Mouse (Mus musculus) heart, embryonic 14.5 days (tissue): Measurements from ENCODE around the gene Kcnk16. TPM values are rescaled to one million over a fixed set of nuclear protein-coding genes. Genes with fewer than 3 reads are reported as not detected.

Experiments used
- ATAC-seq: fragments of 200-750 bp; cut with Nextera tagmentation; 2 replicates; pipeline ENCODE4 v1.8.0; 2017; ENCODE audit warnings: low read depth, moderate TSS enrichment; ENCODE audit not compliant: insufficient number of reproducible peaks, insufficient read depth, low FRiP score
- H3K27ac ChIP-seq, 2 experiments: fragments of 200-500 bp in 1 of 2; fragments of 300-500 bp in 1 of 2; sonication (generic) in 1 of 2; replicated peaks in 1 of 2; 2 replicates each; pipeline ENCODE4 v1.5.1; 2012 to 2014; ENCODE audit warnings: low read depth in 2 of 2, low read length in 2 of 2, control low read depth in 1 of 2, mild to moderate bottlenecking in 1 of 2, mixed read lengths in 1 of 2; ENCODE audit not compliant: control insufficient read depth in 1 of 2, insufficient read depth in 1 of 2
- H3K27me3 ChIP-seq: fragments of 300-500 bp; sonication (generic); 2 replicates; pipeline ENCODE4 v1.6.1; 2014; ENCODE audit warnings: mild to moderate bottlenecking, low read length, control low read depth; ENCODE audit not compliant: control insufficient read depth, insufficient read depth
- H3K36me3 ChIP-seq: fragments of 300-500 bp; sonication (generic); 2 replicates; pipeline ENCODE4 v1.6.1; 2014; ENCODE audit warnings: mild to moderate bottlenecking, control low read depth, low read length, mixed read lengths; ENCODE audit not compliant: control insufficient read depth, insufficient read depth
- H3K4me1 ChIP-seq, 2 experiments: fragments of 200-500 bp in 1 of 2; fragments of 300-500 bp in 1 of 2; sonication (generic) in 1 of 2; 2 replicates each; pipeline ENCODE4 v1.6.1; 2012 to 2014; ENCODE audit warnings: low read length in 2 of 2, control low read depth in 1 of 2, mixed read lengths in 1 of 2; ENCODE audit not compliant: control insufficient read depth in 2 of 2, insufficient read depth in 2 of 2
- H3K4me2 ChIP-seq: fragments of 300-500 bp; sonication (generic); 2 replicates; pipeline ENCODE4 v1.6.1; 2014; ENCODE audit warnings: mild to moderate bottlenecking, low read length
- H3K4me3 ChIP-seq, 2 experiments: fragments of 200-500 bp in 1 of 2; fragments of 300-500 bp in 1 of 2; sonication (generic) in 1 of 2; 2 replicates each; pipeline ENCODE4 v1.5.1; 2012 to 2014; ENCODE audit warnings: low read length in 2 of 2, mild to moderate bottlenecking in 2 of 2, control low read depth in 1 of 2, low read depth in 1 of 2, moderate library complexity in 1 of 2; ENCODE audit not compliant: control insufficient read depth in 1 of 2, insufficient read depth in 1 of 2
- H3K9ac ChIP-seq: fragments of 300-500 bp; sonication (generic); 2 replicates; pipeline ENCODE4 v1.6.1; 2014; ENCODE audit warnings: mild to moderate bottlenecking, low read length
- H3K9me3 ChIP-seq: fragments of 300-500 bp; sonication (generic); 2 replicates; pipeline ENCODE4 v1.6.1; 2016; ENCODE audit warnings: low read length, control low read depth; ENCODE audit not compliant: control insufficient read depth
- WGBS: fragments of 180-500 bp; shearing (Covaris S2); extraction: QIAGEN DNeasy Blood & Tissue Kit; methylation state at CpG from one replicate; pipeline ENCODE4 v1.1.7; 2014; 5-methylcytosine and 5-hydroxymethylcytosine counted together
- polyA plus RNA-seq: library from polyadenylated mRNA; unstranded; fragments of >200 nt; fragmentation: Nextera tagmentation; extraction: Ambion mirVana; gene quantifications from 2 replicates; pipeline ENCODE4 v1.2.1, GENCODE M21; 2014

Gene Kcnk16
- polyA plus RNA-seq, 1 experiment from 2014 or later: not detected

DNA sequence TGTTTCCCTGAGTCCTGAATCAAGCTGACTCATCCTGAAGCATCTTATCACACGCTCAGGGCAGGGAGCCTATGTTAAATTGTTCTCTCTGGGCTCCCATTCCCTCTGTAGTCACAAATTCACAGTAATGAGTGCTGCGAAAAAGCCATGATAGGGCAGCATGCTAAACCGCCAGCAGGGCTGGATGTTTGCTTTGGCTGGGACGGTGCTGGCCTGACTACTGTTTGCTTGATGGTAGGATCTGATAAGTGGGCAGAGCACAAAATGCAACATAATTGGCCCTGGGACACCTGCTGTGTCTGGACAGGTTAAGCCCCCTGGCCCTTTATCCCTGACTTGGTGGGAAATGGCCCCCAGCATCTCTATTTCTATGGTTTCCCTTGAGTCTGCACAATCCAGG, 22.4 kb upstream of the Kcnk16 start:
- no peak overlapping the region for H3K9ac ChIP-seq
- H3K4me2 ChIP-seq: no peak overlapping the region
- 54% methylated on average over 4 of the region's 4 CpGs for WGBS
- no peak for ATAC-seq
- H3K27ac ChIP-seq: no peak overlapping the region
- H3K36me3 ChIP-seq: no peaks in the 10 kb centered on the region
- H3K9me3 ChIP-seq: no peaks in the 10 kb centered on the region
- H3K4me3 ChIP-seq: no peak overlapping the region
- no peaks in the 10 kb centered on the region for H3K4me1 ChIP-seq
- no peaks in the 10 kb centered on the region for H3K27me3 ChIP-seq

DNA sequence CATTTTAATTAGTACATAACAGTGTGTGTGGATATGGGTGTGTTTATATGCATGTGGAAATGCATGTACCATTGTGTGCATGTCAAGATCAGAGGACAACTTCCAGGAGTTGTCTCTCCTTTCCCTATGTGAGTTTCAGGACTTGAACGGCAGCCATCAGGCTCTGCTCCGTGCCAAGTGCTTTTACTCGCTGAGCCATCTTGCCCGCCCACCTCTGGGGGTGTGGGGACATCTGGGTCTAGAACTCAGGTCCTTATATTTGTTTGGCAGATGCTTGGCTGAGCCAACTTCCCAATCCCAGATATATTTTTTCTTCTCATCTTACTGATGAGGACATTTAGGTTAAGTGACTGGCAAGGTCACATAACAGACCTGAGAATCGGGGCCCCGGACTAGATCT, 578 bp downstream of the Kcnk16 start:
- Histone ChIP-seq H3K27me3 (no peaks in the 10 kb centered on the region), H3K9ac (no peak overlapping the region), H3K4me1 (no peaks in the 10 kb centered on the region), H3K27ac (no peak overlapping the region), H3K36me3 (no peaks in the 10 kb centered on the region), H3K4me3 (no peak overlapping the region), H3K4me2 (no peak overlapping the region), H3K9me3 (no peaks in the 10 kb centered on the region)
- 74% methylated on average over 6 of the region's 6 CpGs for WGBS
- ATAC-seq: no peak

DNA sequence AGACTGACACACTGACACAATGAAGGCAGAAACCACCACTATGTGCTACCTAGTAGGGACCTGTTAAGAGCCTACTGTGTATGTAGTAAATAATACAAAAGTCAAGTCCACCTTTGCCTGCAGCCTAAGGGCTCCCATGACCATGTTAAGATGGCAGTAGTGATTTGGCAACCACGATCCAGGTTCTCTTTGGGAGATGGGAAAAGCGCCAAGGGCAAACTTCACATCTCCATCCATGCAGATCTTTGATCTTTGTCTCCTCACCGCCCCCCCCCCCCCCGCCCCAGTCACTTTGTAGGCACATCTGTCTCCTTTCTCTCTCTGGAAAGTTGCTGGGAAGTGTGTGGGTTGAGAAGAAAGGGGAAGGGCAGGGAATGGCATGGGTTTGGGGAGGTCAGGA, 6.7 kb downstream of the Kcnk16 start:
- Histone ChIP-seq H3K9ac (no peak overlapping the region), H3K4me3 (no peak overlapping the region), H3K4me1 (no peaks in the 10 kb centered on the region), H3K4me2 (no peak overlapping the region), H3K27me3 (peaks cover 8% of the 10 kb centered on the region), H3K27ac (no peak overlapping the region), H3K9me3 (no peaks in the 10 kb centered on the region), H3K36me3 (no peaks in the 10 kb centered on the region)
- 69% methylated on average over 2 of the region's 4 CpGs for WGBS
- no peak for ATAC-seq

DNA sequence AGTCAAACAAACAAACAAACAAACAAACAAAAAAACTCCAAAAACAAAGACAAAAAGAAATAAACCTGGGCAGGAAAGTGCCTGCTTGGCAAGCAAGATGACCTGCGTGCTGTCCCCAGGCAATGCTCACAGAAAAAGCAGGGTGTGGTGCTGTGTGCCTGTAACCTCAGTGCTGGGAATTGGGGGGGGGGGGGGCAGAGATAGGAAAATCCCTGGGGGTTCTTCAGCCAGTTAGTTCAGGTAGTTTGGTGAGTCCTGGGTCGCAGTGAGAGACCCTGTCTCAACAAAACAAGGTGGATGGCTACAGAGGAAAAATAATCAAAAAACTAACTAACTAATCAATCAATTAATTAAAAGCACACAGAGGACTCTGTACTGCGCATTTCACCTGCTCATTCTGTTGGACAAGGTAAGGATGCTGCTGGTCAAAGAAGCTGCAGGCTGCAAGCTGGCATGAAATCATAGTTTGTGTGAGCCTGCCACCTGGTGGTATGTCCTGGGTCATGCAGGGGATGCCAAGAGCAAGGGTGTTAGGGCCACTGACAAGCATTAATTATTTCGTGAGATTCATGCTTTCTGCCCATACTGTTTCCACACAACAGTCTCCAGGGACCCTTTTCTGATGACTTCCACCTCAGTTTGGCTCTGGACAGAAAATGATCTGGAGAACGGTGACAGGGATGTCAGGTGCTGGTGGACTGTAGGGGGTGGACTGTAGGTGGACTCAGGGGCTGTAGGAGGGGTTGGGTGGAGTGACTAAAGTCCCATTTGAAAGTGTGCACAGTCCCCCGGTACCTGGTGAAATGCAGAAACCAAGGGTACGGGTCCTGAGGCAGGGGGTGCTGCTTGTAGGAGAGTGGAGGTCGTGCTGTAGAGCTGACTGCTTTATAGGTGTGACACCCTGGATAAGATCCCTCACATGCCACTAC, 10.6 kb downstream of the Kcnk16 start:
- Histone ChIP-seq H3K27me3 (peaks cover 13% of the 10 kb centered on the region), H3K4me2 (no peak overlapping the region), H3K36me3 (no peaks in the 10 kb centered on the region), H3K27ac (no peak overlapping the region), H3K9ac (no peak overlapping the region), H3K4me1 (no peaks in the 10 kb centered on the region), H3K9me3 (no peaks in the 10 kb centered on the region), H3K4me3 (no peak overlapping the region)
- no peak for ATAC-seq
- whole genome bisulfite sequencing: 55% methylated on average over 8 of the region's 8 CpGs

DNA sequence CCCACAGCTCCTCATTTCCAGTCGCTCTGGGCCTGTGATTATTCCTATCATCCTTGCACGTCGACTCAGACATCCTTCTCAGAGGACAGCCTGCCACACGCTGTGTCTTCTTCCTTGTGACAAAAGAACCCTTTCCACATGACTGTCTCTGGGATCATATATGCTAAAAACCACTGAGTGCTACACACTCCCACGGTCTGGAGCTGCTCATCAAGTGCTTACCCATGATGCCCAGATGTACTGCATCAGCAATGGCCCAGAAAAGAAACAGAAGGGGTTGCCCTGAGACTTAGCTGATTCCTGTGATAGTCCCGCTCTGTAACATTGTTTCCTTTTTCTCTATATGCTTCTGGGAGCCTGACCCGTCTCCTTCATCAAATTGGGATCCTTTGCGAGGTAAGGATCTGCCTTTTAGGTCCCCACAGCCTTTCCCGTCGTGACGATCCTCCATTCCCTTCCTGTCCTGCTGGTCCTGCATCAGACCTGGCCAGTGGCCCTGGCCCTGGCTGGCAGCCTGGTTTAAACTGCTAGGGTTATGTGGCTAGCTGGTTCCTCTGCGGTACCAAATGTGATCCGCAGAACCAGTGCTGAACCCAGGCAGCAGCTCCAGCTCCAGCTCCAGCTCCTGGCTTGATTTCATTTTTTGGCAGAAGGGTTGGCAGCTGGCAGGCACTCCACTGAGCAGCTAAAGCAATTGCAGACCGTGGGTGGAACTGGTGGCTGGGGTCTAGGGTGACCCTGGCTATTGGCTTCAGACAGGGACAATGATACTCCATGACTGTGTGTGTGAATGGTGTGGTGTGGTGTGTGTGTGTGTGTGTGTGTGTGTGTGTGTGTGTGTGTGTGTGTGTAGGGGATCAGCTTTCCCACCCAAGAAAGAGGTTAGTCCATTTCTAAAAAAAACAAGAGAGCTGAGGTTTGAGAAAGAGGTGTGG, 18.5 kb downstream of the Kcnk16 start:
- H3K4me1 ChIP-seq: peaks cover 0 to under 1% of the 10 kb centered on the region in 2 experiments; a peak in 1 of 4 replicates
- 66% methylated on average over 14 of the region's 14 CpGs for WGBS
- no peak for ATAC-seq
- no peak overlapping the region for H3K9ac ChIP-seq
- H3K36me3 ChIP-seq: no peaks in the 10 kb centered on the region
- no peak overlapping the region for H3K4me3 ChIP-seq
- 0 out of 2 replicates have a peak, but pooled peaks cover 3% of the 10 kb centered on the region for H3K27me3 ChIP-seq
- H3K9me3 ChIP-seq: no peaks in the 10 kb centered on the region
- H3K27ac ChIP-seq: no peak overlapping the region
- H3K4me2 ChIP-seq: no peak overlapping the region

DNA sequence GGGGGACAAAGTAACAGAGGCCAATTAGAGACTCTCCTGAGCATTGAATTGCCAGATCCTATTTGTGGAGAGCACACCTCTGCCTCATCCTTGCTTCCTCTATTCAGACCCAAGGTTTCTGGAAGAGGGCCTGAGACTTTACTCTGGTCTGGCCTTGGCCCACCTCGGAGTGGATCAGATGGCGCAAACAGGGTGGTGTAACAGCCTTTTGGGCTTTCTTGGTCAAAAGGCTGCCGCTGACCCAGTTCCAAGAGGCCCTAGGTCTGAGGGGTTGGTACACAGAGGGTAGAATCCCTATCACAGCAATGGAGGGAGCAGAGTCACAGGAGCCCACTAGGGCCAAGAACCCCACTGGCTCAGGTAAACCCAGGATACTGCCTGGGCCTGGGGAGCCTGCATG, 21.0 kb downstream of the Kcnk16 start:
- no peak overlapping the region for H3K4me3 ChIP-seq
- 94% methylated on average over 3 of the region's 3 CpGs for WGBS
- no peak overlapping the region for H3K4me2 ChIP-seq
- ATAC-seq: no peak
- H3K27ac ChIP-seq: no peak overlapping the region
- H3K9ac ChIP-seq: no peak overlapping the region
- H3K9me3 ChIP-seq: no peaks in the 10 kb centered on the region
- 0 out of 2 replicates have a peak, but pooled peaks cover 2% of the 10 kb centered on the region for H3K27me3 ChIP-seq
- H3K36me3 ChIP-seq: no peaks in the 10 kb centered on the region
- H3K4me1 ChIP-seq: peaks cover 0 to 3% of the 10 kb centered on the region in 2 experiments; a peak in 1 of 4 replicates

DNA sequence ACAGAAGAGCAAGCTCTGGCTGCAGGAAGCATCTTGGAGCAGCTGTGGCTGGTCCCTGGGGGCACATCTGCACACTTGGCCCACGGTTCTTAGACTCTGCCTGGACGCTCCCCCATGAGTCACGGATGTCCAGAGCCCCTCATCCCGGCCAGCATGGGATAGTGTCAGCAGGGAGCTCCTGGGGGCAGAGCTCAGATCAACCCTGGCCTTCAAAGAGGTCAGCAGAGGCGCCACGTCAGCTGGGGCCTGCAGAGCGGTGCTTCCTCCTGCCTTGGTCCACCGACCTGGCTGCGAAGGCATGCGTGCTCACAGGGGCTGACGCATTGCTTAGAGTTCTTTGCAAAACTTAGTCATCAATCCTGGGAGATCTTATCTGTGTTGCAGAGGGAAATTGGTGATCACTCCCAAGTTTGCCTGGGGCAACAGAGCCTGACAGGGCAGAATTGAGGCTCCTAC, 22.2 kb downstream of the Kcnk16 start:
- H3K4me2 ChIP-seq: no peak overlapping the region
- peaks cover 0 to 3% of the 10 kb centered on the region in 2 experiments; a peak in 1 of 4 replicates for H3K4me1 ChIP-seq
- H3K9ac ChIP-seq: no peak overlapping the region
- no peak for ATAC-seq
- H3K4me3 ChIP-seq: no peak overlapping the region
- H3K27me3 ChIP-seq: no peaks in the 10 kb centered on the region
- H3K36me3 ChIP-seq: no peaks in the 10 kb centered on the region
- H3K27ac ChIP-seq: no peak overlapping the region
- whole genome bisulfite sequencing: 64% methylated on average over 11 of the region's 11 CpGs
- no peaks in the 10 kb centered on the region for H3K9me3 ChIP-seq
